Mouse (Mus musculus): ENCODE results near the gene Hs3st1.

Gene Hs3st1

GRCm38 (mm10) chr5:39643260-39643923 is 111.9 kb downstream of the Hs3st1 start:
- DNase-seq (ENCODE audit: low spot score in 2 of 2): no peak

- no peak for DNase-seq (ENCODE audit: low spot score in 2 of 2)
Observed at GRCm38 (mm10) chr5:39642222-39642770, 113.0 kb downstream of the Hs3st1 start.

GRCm38 (mm10) chr5:39639438-39640177 is 115.7 kb downstream of the Hs3st1 start:
- DNase-seq (ENCODE audit: low spot score in 2 of 2): peak in 1 of 2 experiments; percentile 39

GRCm38 (mm10) chr5:39638926-39639325 is 116.3 kb downstream of the Hs3st1 start:
- DNase-seq (ENCODE audit: low spot score in 2 of 2): no peak

GRCm38 (mm10) chr5:39637874-39638273 is 117.4 kb downstream of the Hs3st1 start:
- no peak for DNase-seq (ENCODE audit: low spot score in 2 of 2)

GRCm38 (mm10) chr5:39636090-39636489 is 119.2 kb downstream of the Hs3st1 start:
- DNase-seq (ENCODE audit: low spot score in 2 of 2): no peak

GRCm38 (mm10) chr5:39634300-39635047 is 120.8 kb downstream of the Hs3st1 start:
- DNase-seq (ENCODE audit: low spot score in 2 of 2): no peak

- DNase-seq (ENCODE audit: low spot score in 2 of 2): no peak
Observed at GRCm38 (mm10) chr5:39633206-39633605, 122.1 kb downstream of the Hs3st1 start.

- DNase-seq (ENCODE audit: low spot score in 2 of 2): no peak
Observed at GRCm38 (mm10) chr5:39630841-39631240, 124.4 kb downstream of the Hs3st1 start.

- no peak for DNase-seq (ENCODE audit: low spot score in 2 of 2)
Observed at GRCm38 (mm10) chr5:39625037-39625473, 130.2 kb downstream of the Hs3st1 start.

GRCm38 (mm10) chr5:39624218-39624590 is 131.1 kb downstream of the Hs3st1 start:
- no peak for DNase-seq (ENCODE audit: low spot score in 2 of 2)

GRCm38 (mm10) chr5:39623304-39624217 is 131.7 kb downstream of the Hs3st1 start:
- DNase-seq (ENCODE audit: low spot score in 2 of 2): no peak

- DNase-seq (ENCODE audit: low spot score in 2 of 2): no peak
Observed at GRCm38 (mm10) chr5:39620206-39620866, 134.9 kb downstream of the Hs3st1 start.

- no peak for DNase-seq (ENCODE audit: low spot score in 2 of 2)
Observed at GRCm38 (mm10) chr5:39617354-39617977, 137.8 kb downstream of the Hs3st1 start.

- no peak for DNase-seq (ENCODE audit: low spot score in 2 of 2)
Observed at GRCm38 (mm10) chr5:39615202-39615601, 140.1 kb downstream of the Hs3st1 start.

GRCm38 (mm10) chr5:39613534-39613933 is 141.7 kb downstream of the Hs3st1 start:
- no peak for DNase-seq (ENCODE audit: low spot score in 2 of 2)

- DNase-seq (ENCODE audit: low spot score in 2 of 2): no peak
Observed at GRCm38 (mm10) chr5:39612240-39612639, 143.0 kb downstream of the Hs3st1 start.

- DNase-seq (ENCODE audit: low spot score in 2 of 2): no peak
Observed at GRCm38 (mm10) chr5:39608260-39608659, 147.0 kb downstream of the Hs3st1 start.

- DNase-seq (ENCODE audit: low spot score in 2 of 2): no peak
Observed at GRCm38 (mm10) chr5:39594737-39595136, 160.5 kb downstream of the Hs3st1 start.

All from spleen, postnatal 14 days (tissue).